Mouse (Mus musculus) embryonic facial prominence, embryonic 12.5 days (tissue): ENCODE results near the gene Fam177a. TPM values are rescaled to one million over a fixed set of nuclear protein-coding genes. Genes with fewer than 3 reads are reported as not detected.
"Not testable (repeated sequence)": the region's sequence is repeated elsewhere in the genome, so short reads cannot be mapped to it uniquely, and the experiment has no call there.

ENCODE experiments used
- ATAC-seq: fragments of 200-750 bp; cut with Nextera tagmentation; 2 replicates; pipeline ENCODE4 v1.8.0; 2017; ENCODE audit not compliant: insufficient number of reproducible peaks, insufficient read depth, low FRiP score, low TSS enrichment
- H3K27ac ChIP-seq: fragments of 300-500 bp; sonication (generic); 2 replicates; pipeline ENCODE4 v1.5.1; 2016; ENCODE audit warnings: mild to moderate bottlenecking
- H3K27me3 ChIP-seq: fragments of 300-500 bp; sonication (generic); 2 replicates; pipeline ENCODE4 v1.6.1; 2016; ENCODE audit warnings: mild to moderate bottlenecking, moderate library complexity
- H3K36me3 ChIP-seq: fragments of 300-500 bp; sonication (generic); 2 replicates; pipeline ENCODE4 v1.6.1; 2016; ENCODE audit warnings: mild to moderate bottlenecking
- H3K4me1 ChIP-seq: fragments of 300-500 bp; sonication (generic); 2 replicates; pipeline ENCODE4 v1.6.1; 2016
- H3K4me2 ChIP-seq: fragments of 300-500 bp; sonication (generic); replicated peaks from 2 replicates; pipeline ENCODE4 v1.6.1; 2016; ENCODE audit warnings: mild to moderate bottlenecking, moderate library complexity
- H3K4me3 ChIP-seq: fragments of 300-500 bp; sonication (generic); 2 replicates; pipeline ENCODE4 v1.5.1; 2016; ENCODE audit warnings: mild to moderate bottlenecking
- H3K9ac ChIP-seq: fragments of 300-500 bp; sonication (generic); 2 replicates; pipeline ENCODE4 v1.6.1; 2016; ENCODE audit warnings: mild to moderate bottlenecking, moderate library complexity
- H3K9me3 ChIP-seq: fragments of 300-500 bp; sonication (generic); 2 replicates; pipeline ENCODE4 v1.6.1; 2016; ENCODE audit warnings: mild to moderate bottlenecking, moderate library complexity
- WGBS: fragments of 180-500 bp; shearing (Covaris S2); methylation state at CpG from one replicate; pipeline ENCODE4 v1.1.7; 2016; 5-methylcytosine and 5-hydroxymethylcytosine counted together
- polyA plus RNA-seq: library from polyadenylated mRNA; unstranded; fragments of >200 nt; fragmentation: Nextera tagmentation; extraction: Ambion mirVana; gene quantifications from 2 replicates; pipeline ENCODE4 v1.2.1, GENCODE M21; 2016

Fam177a gene
- polyA plus RNA-seq, 1 experiment from 2014 or later: 24.4 TPM

DNA sequence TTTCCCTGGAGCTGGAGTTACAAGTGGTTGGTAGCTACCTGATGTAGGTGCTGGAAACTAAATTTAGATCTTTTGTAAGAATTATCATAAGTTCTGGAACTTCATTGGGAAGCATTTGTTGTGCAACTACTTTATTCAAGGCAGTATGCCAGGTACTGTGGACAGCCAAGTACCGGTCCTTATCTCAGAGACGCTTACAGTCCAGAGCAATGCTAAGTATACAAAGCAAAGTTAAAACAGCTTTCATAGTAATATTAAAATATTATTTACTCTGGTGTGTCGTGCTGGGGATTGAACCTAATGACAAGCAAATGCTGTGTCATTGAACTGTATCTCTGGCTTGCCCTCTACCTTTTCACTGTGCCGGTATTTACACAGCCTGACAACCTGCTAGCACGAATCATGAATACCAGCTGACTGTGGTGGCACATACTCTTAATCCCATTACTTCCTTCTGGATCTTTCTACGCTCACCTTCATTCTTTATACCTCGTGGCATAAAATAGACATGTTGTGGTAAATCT, 42.8 kb downstream of the Fam177a start:
- H3K36me3 ChIP-seq, H3K27me3 ChIP-seq, ATAC-seq, H3K4me2 ChIP-seq, H3K4me1 ChIP-seq, H3K9me3 ChIP-seq, H3K9ac ChIP-seq, H3K4me3 ChIP-seq, H3K27ac ChIP-seq: not testable (repeated sequence)
- WGBS: no CpG with 5 or more reads among the region's 7 CpGs

DNA sequence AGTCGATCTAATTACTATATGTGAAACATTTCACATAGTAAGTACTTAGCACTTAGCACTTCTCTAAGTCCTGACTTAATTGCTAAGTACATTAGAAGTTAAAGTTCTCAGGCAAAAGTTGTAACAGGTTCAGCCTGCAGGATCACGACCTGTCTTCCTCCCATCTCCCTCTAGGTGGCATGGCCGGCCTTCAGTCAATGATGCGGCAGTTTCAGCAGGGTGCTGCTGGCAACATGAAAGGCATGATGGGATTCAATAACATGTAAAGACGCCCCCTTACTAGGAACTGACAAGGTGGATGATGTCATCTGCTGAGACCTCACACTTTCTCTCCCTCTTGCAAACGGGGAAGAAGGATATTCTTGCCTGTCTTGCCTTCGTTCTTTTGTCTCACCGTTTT, 63.4 kb downstream of the Fam177a start:
- not testable (repeated sequence) for H3K27ac ChIP-seq, H3K4me3 ChIP-seq, H3K27me3 ChIP-seq, H3K9me3 ChIP-seq, H3K4me2 ChIP-seq, H3K36me3 ChIP-seq, H3K4me1 ChIP-seq, ATAC-seq, H3K9ac ChIP-seq
- WGBS: no CpG with 5 or more reads among the region's 8 CpGs

DNA sequence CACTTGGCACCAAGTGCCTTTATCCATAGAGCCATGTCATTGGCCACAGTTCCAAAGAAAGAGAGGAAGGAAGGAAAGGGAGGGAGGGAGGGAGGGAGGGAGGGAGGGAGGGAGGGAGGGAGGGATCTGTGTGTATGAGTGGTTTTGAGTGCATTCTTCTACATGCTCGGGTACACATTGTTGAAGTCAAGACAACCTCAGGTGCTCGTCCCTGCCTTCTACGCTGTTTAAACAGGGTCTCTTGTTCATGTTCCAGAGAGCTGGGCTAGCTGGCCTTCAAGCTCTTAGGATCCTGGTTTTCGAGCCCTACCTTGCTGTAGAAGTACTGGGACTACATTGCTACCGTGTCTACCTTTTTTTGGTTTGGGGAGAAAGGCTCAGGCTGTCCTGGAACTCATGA, 64.9 kb downstream of the Fam177a start:
- WGBS: no CpG with 5 or more reads among the region's 5 CpGs
- not testable (repeated sequence) for ATAC-seq, H3K4me1 ChIP-seq, H3K9me3 ChIP-seq, H3K36me3 ChIP-seq, H3K27me3 ChIP-seq, H3K27ac ChIP-seq, H3K4me3 ChIP-seq, H3K9ac ChIP-seq, H3K4me2 ChIP-seq

Other genes starting within 250 kb of the Fam177a start
- gene Gm20403, start 137.9 kb upstream of the Fam177a start, polyA plus RNA-seq: not detected in 2 replicates
- 28.8 and 34.3 TPM in 2 replicates for gene Baz1a, start 110.1 kb upstream of the Fam177a start, polyA plus RNA-seq
- gene 2700097O09Rik, start 44.4 kb upstream of the Fam177a start, polyA plus RNA-seq: 40.8 and 46.7 TPM in 2 replicates
- gene Srp54a, start 44.2 kb upstream of the Fam177a start, polyA plus RNA-seq: 157 and 179 TPM in 2 replicates
- 62.9 and 64.4 TPM in 2 replicates for gene Srp54b, start 30.6 kb downstream of the Fam177a start, polyA plus RNA-seq
- gene 1700047I17Rik2, start 75.1 kb downstream of the Fam177a start, polyA plus RNA-seq: 6.2 TPM in 1 of 2 replicates, not detected in the other
- 73.0 and 74.5 TPM in 2 replicates for gene Srp54c, start 105.7 kb downstream of the Fam177a start, polyA plus RNA-seq
- 15.4 and 16.0 TPM in 2 replicates for gene 1110008L16Rik, start 175.1 kb downstream of the Fam177a start, polyA plus RNA-seq
- 20.7 and 22.1 TPM in 2 replicates for gene Ppp2r3c, start 178.5 kb downstream of the Fam177a start, polyA plus RNA-seq